Mouse (Mus musculus) CH12F3 (cell line): ENCODE measurements around the gene Col25a1.

Source experiments
- in situ Hi-C: fragments of 300-500 bp; cut with MboI; formaldehyde crosslinking; loops from 2 replicates; pipeline ENCODE4 v1.14.3; 2020; ENCODE audit warnings: low sequenced_read_pairs

Gene Col25a1

DNA sequence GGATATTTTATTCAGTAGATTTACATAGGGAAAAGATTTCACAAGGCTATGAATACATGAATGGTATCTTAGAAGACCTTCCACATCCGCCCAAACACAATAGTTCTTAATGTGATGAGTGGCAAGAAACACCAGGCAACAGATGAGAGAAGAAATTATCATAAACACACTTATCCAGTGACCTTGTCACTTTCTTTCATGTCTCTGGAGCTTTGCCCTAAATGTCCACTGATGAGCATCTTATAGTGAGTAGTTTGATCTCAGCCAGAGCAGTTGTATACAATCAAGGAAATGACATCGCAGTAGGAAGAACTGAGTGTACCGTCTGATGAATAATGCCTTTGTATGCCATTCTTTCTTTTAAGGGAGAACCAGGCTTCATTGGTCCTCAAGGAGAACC lies 414.7 kb downstream of the Col25a1 start:
- in situ Hi-C loops, result no loop called here

DNA sequence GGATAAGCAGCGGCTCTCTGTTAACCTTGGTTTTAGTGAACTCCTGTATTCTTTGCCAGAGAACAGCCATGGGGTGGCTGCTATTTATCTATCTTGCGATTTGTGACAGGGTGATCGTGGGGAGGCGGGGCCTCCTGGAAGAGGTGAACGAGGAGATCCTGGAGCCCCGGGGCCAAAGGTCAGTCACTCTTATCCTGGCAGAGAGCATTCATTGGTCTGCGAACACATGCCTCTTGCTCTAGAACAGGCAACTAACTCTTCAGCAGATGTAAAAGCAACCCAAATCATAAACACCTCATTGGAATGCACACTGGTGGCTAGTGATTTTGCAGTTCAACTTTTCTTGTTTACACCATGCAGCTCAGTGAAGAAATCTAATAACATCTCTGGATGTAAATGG lies 417.8 kb downstream of the Col25a1 start:
- in situ Hi-C loops, result no loop called here

DNA sequence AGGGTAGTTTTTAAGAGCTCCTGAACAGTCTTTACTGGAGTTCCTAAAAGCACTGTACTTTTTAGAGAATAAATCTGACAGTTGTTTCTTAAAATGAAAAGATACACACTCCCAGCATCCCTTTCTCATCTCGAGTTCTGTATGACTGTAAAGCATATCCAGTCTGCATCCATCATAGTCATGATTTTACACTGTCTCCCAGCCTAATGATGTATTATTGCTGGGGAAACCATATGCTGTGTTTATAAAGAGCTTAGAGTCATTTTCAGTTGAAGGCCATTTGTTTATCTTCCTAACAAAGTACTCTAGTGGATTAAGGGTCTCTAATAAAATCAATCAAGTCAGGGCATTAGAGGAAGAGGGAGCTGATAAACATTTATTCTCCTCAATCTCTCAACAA lies 425.0 kb downstream of the Col25a1 start:
- in situ Hi-C loops, result loop anchor here (25.0 kb wide), 1 partner anchor 444 kb away; no protein-coding TSS in a partner anchor

DNA sequence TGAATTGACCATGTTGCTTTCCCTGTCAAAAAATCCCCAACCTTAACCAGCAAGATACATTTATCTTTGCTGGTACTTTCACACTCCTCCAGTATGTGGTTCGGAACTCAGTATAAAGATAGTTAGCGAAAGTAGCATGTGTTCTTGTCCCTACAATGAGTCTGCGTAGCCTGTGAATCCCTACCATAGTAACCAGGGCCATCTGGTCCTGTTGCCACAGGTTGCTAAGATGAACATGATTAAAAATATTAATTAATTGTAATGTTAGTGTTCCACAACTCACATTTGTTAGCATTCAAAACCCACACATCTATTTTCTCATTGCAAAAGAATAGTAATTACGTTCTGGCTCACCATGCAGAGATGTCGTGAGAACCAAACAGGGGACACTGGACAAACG lies 434.3 kb downstream of the Col25a1 start:
- in situ Hi-C loops, result loop anchor here (25.0 kb wide), 1 partner anchor 453 kb away; no protein-coding TSS in a partner anchor

- in situ Hi-C loops, result loop anchor here (25.0 kb wide), 1 partner anchor 456 kb away; no protein-coding TSS in a partner anchor
These were observed 437.2 kb downstream of the Col25a1 start for GRCm38 (mm10) chr3:130568331-130569095.

DNA sequence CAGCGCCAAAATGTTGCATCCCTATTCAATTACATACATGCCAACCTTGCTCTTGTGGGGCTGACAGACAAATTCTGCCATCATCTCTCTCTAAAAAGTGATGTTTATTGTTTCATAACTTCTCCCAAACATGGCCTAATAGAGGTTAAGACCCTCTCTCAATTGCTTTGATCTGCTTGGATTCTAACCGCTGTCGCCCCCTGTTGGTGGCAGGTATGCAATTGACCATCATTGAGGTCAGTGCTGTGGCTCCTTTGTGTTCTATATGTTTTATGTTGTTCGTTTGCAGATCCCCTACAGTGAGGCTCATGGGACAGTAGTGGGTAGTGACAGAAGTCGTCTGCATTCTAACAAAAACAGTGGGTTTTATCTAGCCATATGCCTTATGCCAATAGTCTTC lies 441.9 kb downstream of the Col25a1 start:
- in situ Hi-C loops, result loop anchor here (25.0 kb wide), 1 partner anchor 461 kb away; no protein-coding TSS in a partner anchor

- in situ Hi-C loops, result loop anchor here (25.0 kb wide), 1 partner anchor 462 kb away; no protein-coding TSS in a partner anchor
These were observed 443.4 kb downstream of the Col25a1 start for GRCm38 (mm10) chr3:130574652-130575051.

DNA sequence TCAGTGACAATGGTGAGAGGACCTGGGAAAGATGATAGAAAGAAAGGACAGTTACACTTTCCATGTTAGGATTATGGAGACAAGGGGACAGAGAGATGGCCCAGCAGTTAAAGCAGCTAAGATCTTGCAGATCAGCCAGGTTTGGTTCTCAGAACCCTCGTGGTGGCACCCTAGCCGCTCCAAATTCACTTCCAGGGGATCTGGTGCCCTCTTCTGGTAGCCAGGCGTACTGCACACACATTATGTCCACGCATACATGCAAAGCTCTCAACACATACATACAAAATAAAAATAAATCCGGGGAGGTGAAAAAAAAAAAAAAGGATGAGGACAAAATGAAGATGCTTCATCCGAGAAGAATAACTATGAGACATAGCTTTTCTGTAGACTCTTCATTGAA lies 445.4 kb downstream of the Col25a1 start:
- in situ Hi-C loops, result no loop called here

- in situ Hi-C loops, result no loop called here
These were observed 448.2 kb downstream of the Col25a1 start for GRCm38 (mm10) chr3:130579501-130579900.

DNA sequence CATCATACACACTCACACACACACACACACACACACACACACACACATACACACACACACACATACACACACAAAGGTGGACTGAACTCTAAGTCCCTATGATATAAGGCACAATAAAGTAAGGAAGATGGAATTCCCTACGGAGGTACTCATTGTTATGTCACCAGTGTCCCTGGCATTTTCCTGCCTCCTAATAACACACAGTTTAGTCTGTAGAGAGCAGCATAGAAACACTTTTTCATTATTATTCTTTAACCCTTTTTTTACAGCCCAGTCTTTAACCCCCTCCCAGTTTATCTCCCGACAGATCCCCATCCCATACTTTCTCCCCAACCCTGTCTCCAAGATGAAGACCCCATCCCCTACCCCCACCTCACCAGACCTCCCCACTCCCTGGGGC lies 450.3 kb downstream of the Col25a1 start:
- in situ Hi-C loops, result no loop called here

GRCm38 (mm10) chr3:130582903-130583664 lies 451.8 kb downstream of the Col25a1 start:
- in situ Hi-C loops, result no loop called here

GRCm38 (mm10) chr3:130584007-130584406 lies 452.7 kb downstream of the Col25a1 start:
- in situ Hi-C loops, result no loop called here

- in situ Hi-C loops, result no loop called here
These were observed 463.7 kb downstream of the Col25a1 start for GRCm38 (mm10) chr3:130595050-130595449.

DNA sequence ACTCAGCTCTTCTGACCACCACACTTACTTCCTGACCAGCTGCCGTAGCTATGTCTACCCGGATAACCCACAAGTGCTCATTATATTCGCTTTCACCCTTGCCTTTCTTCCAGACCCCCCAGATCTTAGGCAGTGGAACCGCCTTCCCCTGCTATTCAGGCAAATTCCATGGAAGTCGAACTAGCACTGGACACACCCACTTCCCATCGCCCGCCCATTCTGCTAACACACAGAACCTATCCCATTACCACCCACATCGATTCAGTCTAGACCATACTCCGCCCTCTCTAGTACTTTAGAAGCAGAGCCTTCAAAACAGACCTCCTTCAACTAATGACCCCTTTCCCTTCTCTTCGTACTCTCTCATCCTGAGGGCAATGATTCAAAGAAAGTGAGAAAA lies 470.2 kb downstream of the Col25a1 start:
- in situ Hi-C loops, result no loop called here

- in situ Hi-C loops, result no loop called here
These were observed 476.6 kb downstream of the Col25a1 start for GRCm38 (mm10) chr3:130607924-130608323.

DNA sequence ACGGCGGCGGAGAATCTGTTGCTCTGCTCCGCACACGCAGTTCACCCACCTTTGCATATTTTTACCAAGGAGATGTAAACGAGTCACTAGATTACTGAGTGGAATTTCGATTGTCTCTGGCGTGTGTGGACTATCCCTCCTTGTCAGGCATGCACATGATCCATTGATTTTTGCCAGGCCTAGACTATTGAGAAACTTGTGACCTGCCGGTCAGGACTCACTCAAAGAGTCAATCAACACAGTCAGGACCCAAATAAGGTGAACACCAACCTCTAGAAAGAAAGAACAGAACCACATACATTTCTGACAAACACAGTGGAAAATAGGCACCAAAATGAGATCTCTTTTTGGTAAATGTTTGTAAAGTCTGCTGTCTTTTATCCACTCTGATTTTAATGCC lies 483.1 kb downstream of the Col25a1 start:
- in situ Hi-C loops, result no loop called here

GRCm38 (mm10) chr3:130615625-130616024 lies 484.3 kb downstream of the Col25a1 start:
- in situ Hi-C loops, result no loop called here

GRCm38 (mm10) chr3:130617439-130617898 lies 486.2 kb downstream of the Col25a1 start, which contains the start of gene Etnppl:
TSS of gene Etnppl (plus strand) at chr3:130617448.
- in situ Hi-C loops, result no loop called here

GRCm38 (mm10) chr3:130620517-130621146 lies 489.3 kb downstream of the Col25a1 start:
- in situ Hi-C loops, result no loop called here

DNA sequence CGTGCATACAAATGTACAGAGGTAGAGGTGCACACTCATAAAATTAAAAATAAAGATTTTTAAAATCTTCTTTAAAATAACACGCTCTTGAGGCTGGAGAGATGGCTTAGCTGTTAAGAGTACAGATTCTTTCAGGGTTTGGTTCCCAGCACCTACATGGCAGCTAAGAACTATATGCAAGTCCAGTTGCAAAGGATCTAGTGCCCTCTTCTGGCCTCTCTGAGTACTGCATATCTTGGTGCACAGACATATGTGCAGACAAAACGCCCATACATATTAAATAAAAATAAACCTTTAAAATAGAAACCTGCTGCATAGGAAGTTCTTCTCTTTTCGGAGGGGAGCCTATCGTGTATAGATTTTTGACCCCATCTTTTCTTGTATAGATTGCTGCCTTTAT lies 497.1 kb downstream of the Col25a1 start:
- in situ Hi-C loops, result no loop called here

GRCm38 (mm10) chr3:130633859-130634258 lies 502.6 kb downstream of the Col25a1 start:
- in situ Hi-C loops, result no loop called here
